Mouse (Mus musculus): ENCODE data around the gene Cfb. TPM values are rescaled to one million over a fixed set of nuclear protein-coding genes. Genes with fewer than 3 reads are reported as not detected.
A peak's percentile ranks its signal among the peaks of the same experiment; 100 is the strongest.
"Not testable (repeated sequence)": the region's sequence is repeated elsewhere in the genome, so short reads cannot be mapped to it uniquely, and the experiment has no call there.

The Cfb gene
- polyA plus RNA-seq, 1 experiment from 2014 or later, result 30.4 TPM

DNA sequence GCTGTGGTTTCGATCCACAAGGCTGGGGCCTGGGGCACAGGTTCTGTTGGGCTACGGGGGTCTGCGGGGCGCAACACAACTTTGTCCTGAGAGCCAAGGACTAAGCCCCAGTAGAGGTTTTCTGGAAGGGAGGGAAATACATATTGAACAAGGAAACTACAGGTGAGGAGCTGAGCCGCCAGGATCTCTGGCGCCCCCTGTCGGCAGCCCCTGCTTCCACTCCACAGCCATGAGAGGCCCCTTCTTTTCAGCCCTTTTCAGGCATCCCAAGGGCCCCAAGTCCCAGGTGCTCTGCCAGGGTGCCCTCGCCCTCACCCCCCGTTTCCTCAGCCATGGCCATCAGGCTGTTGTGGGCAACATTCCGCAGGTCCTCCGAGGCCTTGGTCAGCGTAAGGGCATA lies 48.6 kb downstream of the Cfb start:
- H3K27me3 ChIP-seq (replicated peaks); ATAC-seq (ENCODE audit: insufficient read depth, low FRiP score, low read depth); H3K36me3 ChIP-seq; H3K4me3 ChIP-seq (replicated peaks); H3K4me2 ChIP-seq; H3K4me1 ChIP-seq; H3K27ac ChIP-seq; H3K9me3 ChIP-seq; H3K9ac ChIP-seq: not testable (repeated sequence)
- 62% methylated on average over 12 of the region's 12 CpGs for WGBS

DNA sequence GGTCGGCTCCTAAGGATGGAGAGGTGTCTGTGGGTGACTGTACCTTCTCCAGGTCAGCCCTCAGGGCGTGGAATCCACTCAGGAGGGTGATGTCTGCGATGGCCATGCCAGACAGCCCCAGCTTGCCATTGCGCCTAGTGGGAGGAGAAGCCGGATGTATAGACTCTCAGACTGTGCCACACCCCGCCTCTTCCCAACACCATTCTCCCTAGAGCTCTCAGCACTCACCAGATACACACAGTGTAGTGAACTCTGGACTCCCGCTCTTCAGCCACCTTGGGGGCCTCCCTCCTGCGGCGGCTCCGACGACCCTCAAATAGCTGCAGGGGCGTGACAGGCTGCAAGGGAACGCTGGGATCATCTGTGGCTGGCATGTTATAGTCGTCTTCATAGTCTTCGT lies 51.0 kb downstream of the Cfb start:
- no peaks in the 10 kb centered on the region for H3K9me3 ChIP-seq
- no peak overlapping the region for H3K27ac ChIP-seq
- no peaks in the 10 kb centered on the region for H3K4me1 ChIP-seq
- no peaks in the 10 kb centered on the region for H3K36me3 ChIP-seq
- H3K4me2 ChIP-seq, result no peak overlapping the region
- H3K9ac ChIP-seq, result no peak overlapping the region
- no peak overlapping the region for H3K4me3 ChIP-seq (replicated peaks)
- 68% methylated on average over 15 of the region's 15 CpGs for WGBS
- ATAC-seq (ENCODE audit: insufficient read depth, low FRiP score, low read depth), result no peak
- no peaks in the 10 kb centered on the region for H3K27me3 ChIP-seq (replicated peaks)

DNA sequence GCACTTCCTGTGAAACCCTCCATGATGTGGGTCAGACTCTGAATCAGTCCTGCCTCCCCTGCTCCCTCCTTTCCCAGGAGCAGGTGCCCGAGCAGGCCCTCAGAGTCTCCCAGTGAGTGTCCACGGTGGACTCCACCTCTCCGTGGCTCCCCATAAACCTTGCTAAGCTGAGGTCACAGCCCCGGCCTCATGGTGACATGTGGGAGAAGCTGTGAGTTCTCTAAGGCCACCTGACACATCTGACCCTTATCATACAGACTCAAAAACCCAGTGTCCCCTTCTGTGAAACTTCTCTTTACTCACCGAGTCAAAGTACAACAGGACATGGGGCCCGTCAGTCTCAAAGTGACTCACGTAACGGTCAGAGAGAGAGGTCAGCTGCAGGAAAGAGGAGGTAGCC lies 51.5 kb downstream of the Cfb start:
- ATAC-seq (ENCODE audit: insufficient read depth, low FRiP score, low read depth), result not testable (repeated sequence)
- WGBS, result 81% methylated on average over 8 of the region's 8 CpGs

DNA sequence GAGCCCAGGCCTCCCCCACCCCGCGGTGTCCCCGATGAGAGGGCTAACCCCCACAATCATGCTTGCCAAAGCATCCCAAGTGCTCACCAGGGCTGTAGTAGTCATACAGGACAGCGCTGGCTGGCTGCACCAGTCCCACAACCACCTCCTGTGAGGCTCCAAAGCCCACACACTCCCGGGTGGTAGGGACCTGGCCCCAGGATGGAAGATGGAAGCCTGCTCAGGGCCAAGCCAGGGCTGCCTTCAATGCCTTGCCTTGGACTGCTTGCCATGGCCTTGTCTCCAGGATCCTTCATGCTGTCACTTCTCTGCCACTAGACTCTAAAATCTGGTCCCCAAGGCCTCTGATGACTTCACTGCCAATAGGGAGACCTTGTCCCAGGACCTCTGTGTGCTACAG lies 51.9 kb downstream of the Cfb start:
- H3K36me3 ChIP-seq; H3K4me3 ChIP-seq (replicated peaks); H3K27ac ChIP-seq; H3K9me3 ChIP-seq; H3K9ac ChIP-seq; H3K4me2 ChIP-seq; H3K27me3 ChIP-seq (replicated peaks); ATAC-seq (ENCODE audit: insufficient read depth, low FRiP score, low read depth); H3K4me1 ChIP-seq: not testable (repeated sequence)
- 83% methylated on average over 5 of the region's 5 CpGs for WGBS

More for the DNA sequence above, 51.5 kb downstream of the Cfb start:
- H3K4me2 ChIP-seq; H3K36me3 ChIP-seq; H3K4me3 ChIP-seq (replicated peaks); H3K9ac ChIP-seq; H3K27ac ChIP-seq; H3K27me3 ChIP-seq (replicated peaks); H3K9me3 ChIP-seq; H3K4me1 ChIP-seq: not testable (repeated sequence)

DNA sequence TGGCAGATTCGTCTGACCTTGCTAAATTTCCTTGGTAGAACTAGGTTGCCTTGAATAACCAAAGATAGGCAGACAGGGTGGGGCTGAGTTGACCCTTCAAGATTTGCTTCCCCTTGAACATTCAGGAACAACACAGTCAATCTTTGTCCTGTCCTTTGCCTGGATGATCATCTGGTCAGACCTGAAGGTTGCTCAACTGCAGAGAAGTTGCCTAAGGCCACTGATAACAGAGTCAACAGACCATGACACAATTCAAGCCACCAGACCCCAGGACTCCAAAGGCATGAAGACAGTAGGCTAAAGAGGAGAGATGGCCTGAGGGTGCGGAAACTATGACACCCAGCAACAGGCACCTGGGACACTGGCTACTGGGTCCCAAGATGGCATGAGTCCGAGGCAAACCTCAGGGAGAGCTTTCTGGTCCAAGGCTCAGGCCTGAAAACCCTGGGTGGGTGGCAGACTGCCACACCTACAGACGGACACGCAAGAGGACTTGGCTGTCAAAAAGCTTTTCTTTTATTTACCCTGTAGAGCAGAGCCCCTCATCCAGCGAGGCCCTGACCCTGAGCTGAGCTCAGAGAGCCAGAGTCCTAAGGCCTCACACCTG lies 53.6 kb downstream of the Cfb start:
- no peaks in the 10 kb centered on the region for H3K27me3 ChIP-seq (replicated peaks)
- ATAC-seq (ENCODE audit: insufficient read depth, low FRiP score, low read depth), result 0 out of 2 replicates have a peak, but pooled peaks have one; percentile 29
- 79% methylated on average over 6 of the region's 6 CpGs for whole genome bisulfite sequencing
- H3K4me1 ChIP-seq, result no peaks in the 10 kb centered on the region
- H3K9me3 ChIP-seq, result no peaks in the 10 kb centered on the region
- no peak overlapping the region for H3K4me2 ChIP-seq
- H3K27ac ChIP-seq, result no peak overlapping the region
- no peaks in the 10 kb centered on the region for H3K36me3 ChIP-seq
- no peak overlapping the region for H3K4me3 ChIP-seq (replicated peaks)
- no peak overlapping the region for H3K9ac ChIP-seq

DNA sequence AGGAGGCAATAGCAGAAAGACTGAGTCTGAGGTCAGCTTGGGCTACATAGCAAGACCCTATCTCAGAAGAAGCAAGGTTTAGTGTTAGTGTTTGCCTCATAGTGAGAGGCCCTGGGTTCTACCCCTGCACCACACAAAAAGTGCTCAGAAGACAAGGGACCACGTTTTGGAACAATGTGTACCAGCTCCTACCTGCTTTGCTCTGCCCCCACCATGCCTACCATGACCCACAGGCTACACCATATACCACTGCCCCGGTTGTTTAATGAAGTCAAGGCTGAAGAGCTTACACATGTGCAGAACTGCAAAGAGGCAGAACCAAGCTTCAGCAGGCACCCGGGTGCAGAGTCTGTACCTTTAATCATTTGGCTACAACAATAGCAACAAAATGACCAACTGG lies 55.1 kb downstream of the Cfb start:
- 68% methylated on average over 3 of the region's 3 CpGs for WGBS
- Histone ChIP-seq H3K27ac (no peak overlapping the region), H3K36me3 (no peaks in the 10 kb centered on the region), H3K9ac (no peak overlapping the region), H3K4me3 (replicated peaks) (no peak overlapping the region), H3K9me3 (no peaks in the 10 kb centered on the region), H3K4me2 (no peak overlapping the region), H3K4me1 (no peaks in the 10 kb centered on the region), H3K27me3 (replicated peaks) (no peaks in the 10 kb centered on the region)
- ATAC-seq (ENCODE audit: insufficient read depth, low FRiP score, low read depth), result no peak

Small RNAs within 50 kb of the gene (microRNA-seq; reads per million reads assigned to microRNA genes)
- gene Mir6970 (not detected), gene Mir6971 (1.2 reads per million), gene Mir6972 (not detected)

Other genes with a start within 250 kb of the Cfb start
- gene Egfl8, start 246.5 kb downstream of the Cfb start, polyA plus RNA-seq (2015; fragmentation: Nextera tagmentation; extraction: Ambion mirVana), result 3.7 and 3.8 TPM in 2 replicates
- 23.7 and 26.2 TPM in 2 replicates for gene Ppt2, start 234.0 kb downstream of the Cfb start, polyA plus RNA-seq (2015; fragmentation: Nextera tagmentation; extraction: Ambion mirVana)
- 0.35 and 0.63 TPM in 2 replicates for gene Prrt1, start 233.0 kb downstream of the Cfb start, polyA plus RNA-seq (2015; fragmentation: Nextera tagmentation; extraction: Ambion mirVana)
- 14.0 and 14.5 TPM in 2 replicates for gene Fkbpl, start 217.8 kb downstream of the Cfb start, polyA plus RNA-seq (2015; fragmentation: Nextera tagmentation; extraction: Ambion mirVana)
- gene Atf6b, start 215.4 kb downstream of the Cfb start, polyA plus RNA-seq (2015; fragmentation: Nextera tagmentation; extraction: Ambion mirVana), result 72.0 and 76.7 TPM in 2 replicates
- gene Tnxb, start 192.0 kb downstream of the Cfb start, polyA plus RNA-seq (2015; fragmentation: Nextera tagmentation; extraction: Ambion mirVana), result 0.97 and 1.4 TPM in 2 replicates
- 0.44 and 0.65 TPM in 2 replicates for gene C4b, start 118.6 kb downstream of the Cfb start, polyA plus RNA-seq (2015; fragmentation: Nextera tagmentation; extraction: Ambion mirVana)
- gene Cyp21a1, start 58.0 kb downstream of the Cfb start, polyA plus RNA-seq (2015; fragmentation: Nextera tagmentation; extraction: Ambion mirVana), result 1.1 and 1.7 TPM in 2 replicates
- gene Stk19, start 25.6 kb downstream of the Cfb start, polyA plus RNA-seq (2015; fragmentation: Nextera tagmentation; extraction: Ambion mirVana), result 25.7 and 26.5 TPM in 2 replicates
- 52.9 and 53.1 TPM in 2 replicates for gene Dxo, start 25.5 kb downstream of the Cfb start, polyA plus RNA-seq (2015; fragmentation: Nextera tagmentation; extraction: Ambion mirVana)
- 39.5 and 48.8 TPM in 2 replicates for gene Skiv2l, start 12.3 kb downstream of the Cfb start, polyA plus RNA-seq (2015; fragmentation: Nextera tagmentation; extraction: Ambion mirVana)
- 87.8 and 103 TPM in 2 replicates for gene Nelfe, start 12.1 kb downstream of the Cfb start, polyA plus RNA-seq (2015; fragmentation: Nextera tagmentation; extraction: Ambion mirVana)
- 2.7 and 3.0 TPM in 2 replicates for gene Zbtb12, start 17.0 kb upstream of the Cfb start, polyA plus RNA-seq (2015; fragmentation: Nextera tagmentation; extraction: Ambion mirVana)
- not detected in 2 replicates for gene Gm20547, start 19.5 kb upstream of the Cfb start, polyA plus RNA-seq (2015; fragmentation: Nextera tagmentation; extraction: Ambion mirVana)
- gene C2, start 35.7 kb upstream of the Cfb start, polyA plus RNA-seq (2015; fragmentation: Nextera tagmentation; extraction: Ambion mirVana), result 4.4 and 6.2 TPM in 2 replicates
- 70.0 and 74.5 TPM in 2 replicates for gene Ehmt2, start 36.0 kb upstream of the Cfb start, polyA plus RNA-seq (2015; fragmentation: Nextera tagmentation; extraction: Ambion mirVana)
- 15.2 and 17.9 TPM in 2 replicates for gene Slc44a4, start 51.9 kb upstream of the Cfb start, polyA plus RNA-seq (2015; fragmentation: Nextera tagmentation; extraction: Ambion mirVana)
- 36.9 and 44.5 TPM in 2 replicates for gene Neu1, start 68.7 kb upstream of the Cfb start, polyA plus RNA-seq (2015; fragmentation: Nextera tagmentation; extraction: Ambion mirVana)
- 0.34 and 0.90 TPM in 2 replicates for gene Hspa1b, start 96.7 kb upstream of the Cfb start, polyA plus RNA-seq (2015; fragmentation: Nextera tagmentation; extraction: Ambion mirVana)
- gene Gm20481, start 107.4 kb upstream of the Cfb start, polyA plus RNA-seq (2015; fragmentation: Nextera tagmentation; extraction: Ambion mirVana), result not detected in 2 replicates
- 9.9 and 12.1 TPM in 2 replicates for gene Hspa1a, start 109.6 kb upstream of the Cfb start, polyA plus RNA-seq (2015; fragmentation: Nextera tagmentation; extraction: Ambion mirVana)
- 0.49 and 0.89 TPM in 2 replicates for gene Hspa1l, start 110.2 kb upstream of the Cfb start, polyA plus RNA-seq (2015; fragmentation: Nextera tagmentation; extraction: Ambion mirVana)
- gene Lsm2, start 119.3 kb upstream of the Cfb start, polyA plus RNA-seq (2015; fragmentation: Nextera tagmentation; extraction: Ambion mirVana), result 175 and 182 TPM in 2 replicates
- gene Vars, start 138.5 kb upstream of the Cfb start, polyA plus RNA-seq (2015; fragmentation: Nextera tagmentation; extraction: Ambion mirVana), result 119 and 124 TPM in 2 replicates
- 0.31 TPM in 2 replicates for gene Vwa7, start 154.1 kb upstream of the Cfb start, polyA plus RNA-seq (2015; fragmentation: Nextera tagmentation; extraction: Ambion mirVana)
- 13.2 and 14.8 TPM in 2 replicates for gene Sapcd1, start 165.5 kb upstream of the Cfb start, polyA plus RNA-seq (2015; fragmentation: Nextera tagmentation; extraction: Ambion mirVana)
- 3.8 and 4.8 TPM in 2 replicates for gene Msh5, start 184.2 kb upstream of the Cfb start, polyA plus RNA-seq (2015; fragmentation: Nextera tagmentation; extraction: Ambion mirVana)
- gene Clic1, start 187.4 kb upstream of the Cfb start, polyA plus RNA-seq (2015; fragmentation: Nextera tagmentation; extraction: Ambion mirVana), result 361 and 363 TPM in 2 replicates
- 210 and 216 TPM in 2 replicates for gene Ddah2, start 196.5 kb upstream of the Cfb start, polyA plus RNA-seq (2015; fragmentation: Nextera tagmentation; extraction: Ambion mirVana)
- 6.2 and 17.2 TPM in 2 replicates for gene Ly6g6c, start 202.9 kb upstream of the Cfb start, polyA plus RNA-seq (2015; fragmentation: Nextera tagmentation; extraction: Ambion mirVana)
- 0.44 and 0.73 TPM in 2 replicates for gene Mpig6b, start 203.7 kb upstream of the Cfb start, polyA plus RNA-seq (2015; fragmentation: Nextera tagmentation; extraction: Ambion mirVana)
- 9.4 and 16.8 TPM in 2 replicates for gene Ly6g6e, start 214.4 kb upstream of the Cfb start, polyA plus RNA-seq (2015; fragmentation: Nextera tagmentation; extraction: Ambion mirVana)
- 3.6 and 4.4 TPM in 2 replicates for gene Ly6g6d, start 215.5 kb upstream of the Cfb start, polyA plus RNA-seq (2015; fragmentation: Nextera tagmentation; extraction: Ambion mirVana)
- 0.15 and 0.41 TPM in 2 replicates for gene Ly6g6f, start 223.1 kb upstream of the Cfb start, polyA plus RNA-seq (2015; fragmentation: Nextera tagmentation; extraction: Ambion mirVana)
- gene Abhd16a, start 226.7 kb upstream of the Cfb start, polyA plus RNA-seq (2015; fragmentation: Nextera tagmentation; extraction: Ambion mirVana), result 92.0 and 97.8 TPM in 2 replicates
- gene Ly6g5c, start 245.8 kb upstream of the Cfb start, polyA plus RNA-seq (2015; fragmentation: Nextera tagmentation; extraction: Ambion mirVana), result not detected in 2 replicates

All from stomach, embryonic 15.5 days (tissue).